Mouse (Mus musculus): ENCODE data around the gene Zfp108. TPM values are rescaled to one million over a fixed set of nuclear protein-coding genes. Genes with fewer than 3 reads are reported as not detected.
"Not testable (repeated sequence)": the region's sequence is repeated elsewhere in the genome, so short reads cannot be mapped to it uniquely, and the experiment has no call there.

The Zfp108 gene
- total RNA-seq, 2 experiments from 2014 or later: 8.7 to 9.2 TPM

- intact Hi-C loops (cut with DNase I): no loop called here
- DNase-seq (ENCODE audit: extremely low spot score in 1 of 2, low spot score in 2 of 2): no peak
- no peak for TF ChIP-seq CTCF (IDR thresholded peaks at IDR 0.05)
- H3K4me3 ChIP-seq: no peak overlapping the region
- H3K27ac ChIP-seq: no peak overlapping the region
Measured at GRCm38 (mm10) chr7:24268176-24269155, 13.9 kb downstream of the Zfp108 start.

GRCm38 (mm10) chr7:24269256-24269655 lies 14.7 kb downstream of the Zfp108 start:
- DNase-seq (ENCODE audit: extremely low spot score in 1 of 2, low spot score in 2 of 2): no peak
- no peak for TF ChIP-seq CTCF (IDR thresholded peaks at IDR 0.05)
- no peak overlapping the region for H3K27ac ChIP-seq
- intact Hi-C loops (cut with DNase I): no loop called here
- no peak overlapping the region for H3K4me3 ChIP-seq

- peak overlapping the region; percentile 84 for H3K4me3 ChIP-seq
- DNase-seq (ENCODE audit: extremely low spot score in 1 of 2, low spot score in 2 of 2): no peak
- intact Hi-C loops (cut with DNase I): loop anchor here (1.0 to 2.0 kb wide), 3 partner anchors 15 to 32 kb away; partner anchors contain the start of genes Zfp108 and Zfp109
- TF ChIP-seq CTCF (IDR thresholded peaks at IDR 0.05): no peak
- peak overlapping the region; percentile 61; the same call in 1 of the 2 replicates for H3K27ac ChIP-seq
Measured at GRCm38 (mm10) chr7:24269667-24270287, 15.2 kb downstream of the Zfp108 start.

- peak; percentile 75 to 84 for DNase-seq (ENCODE audit: extremely low spot score in 1 of 2, low spot score in 2 of 2)
- peak within 1 kb of the TSS; percentile 92 for H3K27ac ChIP-seq
- TF ChIP-seq CTCF (IDR thresholded peaks at IDR 0.05): no peak
- peak within 1 kb of the TSS; percentile 84 for H3K4me3 ChIP-seq
- intact Hi-C loops (cut with DNase I): loop anchor here (1.0 to 2.0 kb wide), 3 partner anchors 16 to 33 kb away; partner anchors contain the start of genes Zfp108 and Zfp109
Measured at GRCm38 (mm10) chr7:24270288-24270672, 15.7 kb downstream of the Zfp108 start, which contains the start of gene Zfp93. Zfp93 (plus strand) TSS chr7:24270420.

GRCm38 (mm10) chr7:24271191-24271590 lies 16.6 kb downstream of the Zfp108 start:
- intact Hi-C loops (cut with DNase I): loop anchor here (2.0 kb wide), 1 partner anchor 28 kb away; no protein-coding TSS in a partner anchor
- no peak for DNase-seq (ENCODE audit: extremely low spot score in 1 of 2, low spot score in 2 of 2)
- no peak for TF ChIP-seq CTCF (IDR thresholded peaks at IDR 0.05)
- Histone ChIP-seq H3K4me3 (no peak overlapping the region), H3K27ac (no peak overlapping the region)

GRCm38 (mm10) chr7:24274456-24274855 lies 19.9 kb downstream of the Zfp108 start:
- intact Hi-C loops (cut with DNase I): no loop called here
- TF ChIP-seq CTCF (IDR thresholded peaks at IDR 0.05): no peak
- Histone ChIP-seq H3K27ac (no peak overlapping the region), H3K4me3 (no peak overlapping the region)
- no peak for DNase-seq (ENCODE audit: extremely low spot score in 1 of 2, low spot score in 2 of 2)

- intact Hi-C loops (cut with DNase I); H3K27ac ChIP-seq; H3K4me3 ChIP-seq; DNase-seq (ENCODE audit: extremely low spot score in 1 of 2, low spot score in 2 of 2): not testable (repeated sequence)
Measured at GRCm38 (mm10) chr7:24278771-24279170, 24.2 kb downstream of the Zfp108 start.

GRCm38 (mm10) chr7:24280031-24280857 lies 25.6 kb downstream of the Zfp108 start:
- no peak for TF ChIP-seq CTCF (IDR thresholded peaks at IDR 0.05)
- intact Hi-C loops (cut with DNase I): no loop called here
- DNase-seq (ENCODE audit: extremely low spot score in 1 of 2, low spot score in 2 of 2): no peak
- Histone ChIP-seq H3K4me3 (no peak overlapping the region), H3K27ac (no peak overlapping the region)

- no peak for TF ChIP-seq CTCF (IDR thresholded peaks at IDR 0.05)
- intact Hi-C loops (cut with DNase I): no loop called here
- DNase-seq (ENCODE audit: extremely low spot score in 1 of 2, low spot score in 2 of 2): no peak
- Histone ChIP-seq H3K4me3 (no peak overlapping the region), H3K27ac (no peak overlapping the region)
Measured at GRCm38 (mm10) chr7:24280858-24281145, 26.2 kb downstream of the Zfp108 start.

GRCm38 (mm10) chr7:24286090-24286489 lies 31.5 kb downstream of the Zfp108 start:
- H3K4me3 ChIP-seq: no peak overlapping the region
- TF ChIP-seq CTCF (IDR thresholded peaks at IDR 0.05): peak; percentile 27
- H3K27ac ChIP-seq: no peak overlapping the region
- no peak for DNase-seq (ENCODE audit: extremely low spot score in 1 of 2, low spot score in 2 of 2)
- intact Hi-C loops (cut with DNase I): loop anchor here (5.0 kb wide), 1 partner anchor 319 kb away; no protein-coding TSS in a partner anchor

- intact Hi-C loops (cut with DNase I): loop anchor here (5.0 kb wide), 1 partner anchor 320 kb away; no protein-coding TSS in a partner anchor
- TF ChIP-seq CTCF (IDR thresholded peaks at IDR 0.05): no peak
- Histone ChIP-seq H3K4me3 (no peak overlapping the region), H3K27ac (no peak overlapping the region)
- DNase-seq (ENCODE audit: extremely low spot score in 1 of 2, low spot score in 2 of 2): no peak
Measured at GRCm38 (mm10) chr7:24286916-24287315, 32.3 kb downstream of the Zfp108 start.
